Mouse (Mus musculus): Measurements from ENCODE around the gene Jph3. TPM values are rescaled to one million over a fixed set of nuclear protein-coding genes. Genes with fewer than 3 reads are reported as not detected.

Jph3 gene
- total and polyA plus RNA-seq, 3 experiments = 0.10 to 0.11 TPM; not detected in 1

GRCm38 (mm10) chr8:121760484-121760883 lies 31.1 kb downstream of the Jph3 start:
- Histone ChIP-seq H3K4me1 (ENCODE audit: control insufficient read depth, insufficient read depth, low read length) (no peaks in the 10 kb centered on the region), H3K27me3 (ENCODE audit: control insufficient read depth, insufficient read depth, low read length) (no peaks in the 10 kb centered on the region), H3K27ac (no peak overlapping the region), H3K9ac (ENCODE audit: low read depth, low read length) (no peak overlapping the region), H3K79me2 (replicated peaks; ENCODE audit: control insufficient read depth, insufficient read depth, low read length) (no peaks in the 10 kb centered on the region), H3K4me3 (no peak overlapping the region), H3K36me3 (ENCODE audit: control insufficient read depth, insufficient read depth, low read length) (no peaks in the 10 kb centered on the region)
- DNase-seq = no peak
- no peak for TF ChIP-seq CTCF (IDR thresholded peaks at IDR 0.05)
- TF ChIP-seq POLR2A (IDR thresholded peaks at IDR 0.05; ENCODE audit: insufficient read depth, low read depth, low read length) = no peak
- TF ChIP-seq EP300 (IDR thresholded peaks at IDR 0.05; ENCODE audit: insufficient read depth, low read depth, low read length) = no peak
- intact Hi-C loops (cut with DNase I) = no loop called here
- WGBS = 53% methylated on average over 7 of the region's 7 CpGs

GRCm38 (mm10) chr8:121761480-121761879 lies 32.1 kb downstream of the Jph3 start:
- no peaks in the 10 kb centered on the region for H3K4me1 ChIP-seq (ENCODE audit: control insufficient read depth, insufficient read depth, low read length)
- intact Hi-C loops (cut with DNase I) = no loop called here
- no peak overlapping the region for H3K9ac ChIP-seq (ENCODE audit: low read depth, low read length)
- no peak for DNase-seq
- H3K4me3 ChIP-seq = no peak overlapping the region
- no peaks in the 10 kb centered on the region for H3K27me3 ChIP-seq (ENCODE audit: control insufficient read depth, insufficient read depth, low read length)
- no peak overlapping the region for H3K27ac ChIP-seq
- no peaks in the 10 kb centered on the region for H3K36me3 ChIP-seq (ENCODE audit: control insufficient read depth, insufficient read depth, low read length)
- TF ChIP-seq EP300 (IDR thresholded peaks at IDR 0.05; ENCODE audit: insufficient read depth, low read depth, low read length) = no peak
- TF ChIP-seq CTCF (IDR thresholded peaks at IDR 0.05) = no peak
- no peak for TF ChIP-seq POLR2A (IDR thresholded peaks at IDR 0.05; ENCODE audit: insufficient read depth, low read depth, low read length)
- 25% methylated on average over 10 of the region's 10 CpGs for WGBS
- no peaks in the 10 kb centered on the region for H3K79me2 ChIP-seq (replicated peaks; ENCODE audit: control insufficient read depth, insufficient read depth, low read length)

GRCm38 (mm10) chr8:121762999-121763699 lies 33.7 kb downstream of the Jph3 start:
- Histone ChIP-seq H3K9ac (ENCODE audit: low read depth, low read length) (no peak overlapping the region), H3K79me2 (replicated peaks; ENCODE audit: control insufficient read depth, insufficient read depth, low read length) (no peaks in the 10 kb centered on the region), H3K27me3 (ENCODE audit: control insufficient read depth, insufficient read depth, low read length) (no peaks in the 10 kb centered on the region), H3K4me3 (no peak overlapping the region), H3K4me1 (ENCODE audit: control insufficient read depth, insufficient read depth, low read length) (no peaks in the 10 kb centered on the region), H3K36me3 (ENCODE audit: control insufficient read depth, insufficient read depth, low read length) (no peaks in the 10 kb centered on the region), H3K27ac (no peak overlapping the region)
- TF ChIP-seq POLR2A (IDR thresholded peaks at IDR 0.05; ENCODE audit: insufficient read depth, low read depth, low read length) = no peak
- no peak for TF ChIP-seq CTCF (IDR thresholded peaks at IDR 0.05)
- TF ChIP-seq EP300 (IDR thresholded peaks at IDR 0.05; ENCODE audit: insufficient read depth, low read depth, low read length) = no peak
- 49% methylated on average over 7 of the region's 7 CpGs for WGBS
- no peak for DNase-seq
- intact Hi-C loops (cut with DNase I) = no loop called here

- Histone ChIP-seq H3K79me2 (replicated peaks; ENCODE audit: control insufficient read depth, insufficient read depth, low read length) (no peaks in the 10 kb centered on the region), H3K4me3 (no peak overlapping the region), H3K27me3 (ENCODE audit: control insufficient read depth, insufficient read depth, low read length) (no peaks in the 10 kb centered on the region), H3K36me3 (ENCODE audit: control insufficient read depth, insufficient read depth, low read length) (no peaks in the 10 kb centered on the region), H3K4me1 (ENCODE audit: control insufficient read depth, insufficient read depth, low read length) (no peaks in the 10 kb centered on the region), H3K27ac (no peak overlapping the region), H3K9ac (ENCODE audit: low read depth, low read length) (no peak overlapping the region)
- intact Hi-C loops (cut with DNase I) = no loop called here
- WGBS = 60% methylated on average over 9 of the region's 9 CpGs
- DNase-seq = no peak
- TF ChIP-seq CTCF (IDR thresholded peaks at IDR 0.05) (no peak), POLR2A (IDR thresholded peaks at IDR 0.05; ENCODE audit: insufficient read depth, low read depth, low read length) (no peak), EP300 (IDR thresholded peaks at IDR 0.05; ENCODE audit: insufficient read depth, low read depth, low read length) (no peak)
These were observed 34.2 kb downstream of the Jph3 start for GRCm38 (mm10) chr8:121763700-121764013.

GRCm38 (mm10) chr8:121765594-121766138 lies 36.2 kb downstream of the Jph3 start:
- H3K9ac ChIP-seq (ENCODE audit: low read depth, low read length) = no peak overlapping the region
- no peaks in the 10 kb centered on the region for H3K79me2 ChIP-seq (replicated peaks; ENCODE audit: control insufficient read depth, insufficient read depth, low read length)
- no peaks in the 10 kb centered on the region for H3K4me1 ChIP-seq (ENCODE audit: control insufficient read depth, insufficient read depth, low read length)
- no peaks in the 10 kb centered on the region for H3K36me3 ChIP-seq (ENCODE audit: control insufficient read depth, insufficient read depth, low read length)
- no peak overlapping the region for H3K27ac ChIP-seq
- WGBS = 65% methylated on average over 7 of the region's 7 CpGs
- no peak for TF ChIP-seq POLR2A (IDR thresholded peaks at IDR 0.05; ENCODE audit: insufficient read depth, low read depth, low read length)
- no peak for TF ChIP-seq CTCF (IDR thresholded peaks at IDR 0.05)
- TF ChIP-seq EP300 (IDR thresholded peaks at IDR 0.05; ENCODE audit: insufficient read depth, low read depth, low read length) = no peak
- intact Hi-C loops (cut with DNase I) = no loop called here
- H3K27me3 ChIP-seq (ENCODE audit: control insufficient read depth, insufficient read depth, low read length) = no peaks in the 10 kb centered on the region
- H3K4me3 ChIP-seq = no peak overlapping the region
- DNase-seq = no peak

GRCm38 (mm10) chr8:121769095-121769494 lies 39.7 kb downstream of the Jph3 start:
- no peaks in the 10 kb centered on the region for H3K36me3 ChIP-seq (ENCODE audit: control insufficient read depth, insufficient read depth, low read length)
- 55% methylated on average over 3 of the region's 3 CpGs for WGBS
- no peak for DNase-seq
- H3K79me2 ChIP-seq (replicated peaks; ENCODE audit: control insufficient read depth, insufficient read depth, low read length) = no peaks in the 10 kb centered on the region
- no peak overlapping the region for H3K9ac ChIP-seq (ENCODE audit: low read depth, low read length)
- no peak overlapping the region for H3K4me3 ChIP-seq
- intact Hi-C loops (cut with DNase I) = no loop called here
- no peak overlapping the region for H3K27ac ChIP-seq
- TF ChIP-seq EP300 (IDR thresholded peaks at IDR 0.05; ENCODE audit: insufficient read depth, low read depth, low read length) = no peak
- no peak for TF ChIP-seq CTCF (IDR thresholded peaks at IDR 0.05)
- H3K27me3 ChIP-seq (ENCODE audit: control insufficient read depth, insufficient read depth, low read length) = no peaks in the 10 kb centered on the region
- no peaks in the 10 kb centered on the region for H3K4me1 ChIP-seq (ENCODE audit: control insufficient read depth, insufficient read depth, low read length)

Data from heart, adult 2 months (tissue).